Mouse (Mus musculus): Measurements from ENCODE around the gene Serpine1.

GRCm38 (mm10) chr5:137116987-137117386, 44.9 kb upstream of the Serpine1 start:
- TF ChIP-seq CTCF (IDR thresholded peaks at IDR 0.05; ENCODE audit: low read depth, low read length) (no peak), GATA1 (IDR thresholded peaks at IDR 0.05; ENCODE audit: borderline replicate concordance, low read length) (no peak), POLR2AphosphoS5 (IDR thresholded peaks at IDR 0.05; ENCODE audit: insufficient replicate concordance, low read depth, low read length) (no peak), TAL1 (conservative IDR thresholded peaks at IDR 0.05; ENCODE audit: low read depth, low read length) (no peak)
